Mouse (Mus musculus) heart, embryonic 14.5 days (tissue): ENCODE measurements around the gene Dgkb. TPM values are rescaled to one million over a fixed set of nuclear protein-coding genes. Genes with fewer than 3 reads are reported as not detected.

Source experiments
- ATAC-seq: fragments of 200-750 bp; cut with Nextera tagmentation; 2 replicates; pipeline ENCODE4 v1.8.0; 2017; ENCODE audit warnings: low read depth, moderate TSS enrichment; ENCODE audit not compliant: insufficient number of reproducible peaks, insufficient read depth, low FRiP score
- H3K27ac ChIP-seq, 2 experiments: fragments of 200-500 bp in 1 of 2; fragments of 300-500 bp in 1 of 2; sonication (generic) in 1 of 2; replicated peaks in 1 of 2; 2 replicates each; pipeline ENCODE4 v1.5.1; 2012 to 2014; ENCODE audit warnings: low read depth in 2 of 2, low read length in 2 of 2, control low read depth in 1 of 2, mild to moderate bottlenecking in 1 of 2, mixed read lengths in 1 of 2; ENCODE audit not compliant: control insufficient read depth in 1 of 2, insufficient read depth in 1 of 2
- H3K27me3 ChIP-seq: fragments of 300-500 bp; sonication (generic); 2 replicates; pipeline ENCODE4 v1.6.1; 2014; ENCODE audit warnings: mild to moderate bottlenecking, low read length, control low read depth; ENCODE audit not compliant: control insufficient read depth, insufficient read depth
- H3K36me3 ChIP-seq: fragments of 300-500 bp; sonication (generic); 2 replicates; pipeline ENCODE4 v1.6.1; 2014; ENCODE audit warnings: mild to moderate bottlenecking, control low read depth, low read length, mixed read lengths; ENCODE audit not compliant: control insufficient read depth, insufficient read depth
- H3K4me1 ChIP-seq, 2 experiments: fragments of 200-500 bp in 1 of 2; fragments of 300-500 bp in 1 of 2; sonication (generic) in 1 of 2; 2 replicates each; pipeline ENCODE4 v1.6.1; 2012 to 2014; ENCODE audit warnings: low read length in 2 of 2, control low read depth in 1 of 2, mixed read lengths in 1 of 2; ENCODE audit not compliant: control insufficient read depth in 2 of 2, insufficient read depth in 2 of 2
- H3K4me2 ChIP-seq: fragments of 300-500 bp; sonication (generic); 2 replicates; pipeline ENCODE4 v1.6.1; 2014; ENCODE audit warnings: mild to moderate bottlenecking, low read length
- H3K4me3 ChIP-seq, 2 experiments: fragments of 200-500 bp in 1 of 2; fragments of 300-500 bp in 1 of 2; sonication (generic) in 1 of 2; 2 replicates each; pipeline ENCODE4 v1.5.1; 2012 to 2014; ENCODE audit warnings: low read length in 2 of 2, mild to moderate bottlenecking in 2 of 2, control low read depth in 1 of 2, low read depth in 1 of 2, moderate library complexity in 1 of 2; ENCODE audit not compliant: control insufficient read depth in 1 of 2, insufficient read depth in 1 of 2
- H3K9ac ChIP-seq: fragments of 300-500 bp; sonication (generic); 2 replicates; pipeline ENCODE4 v1.6.1; 2014; ENCODE audit warnings: mild to moderate bottlenecking, low read length
- H3K9me3 ChIP-seq: fragments of 300-500 bp; sonication (generic); 2 replicates; pipeline ENCODE4 v1.6.1; 2016; ENCODE audit warnings: low read length, control low read depth; ENCODE audit not compliant: control insufficient read depth
- WGBS: fragments of 180-500 bp; shearing (Covaris S2); extraction: QIAGEN DNeasy Blood & Tissue Kit; methylation state at CpG from one replicate; pipeline ENCODE4 v1.1.7; 2014; 5-methylcytosine and 5-hydroxymethylcytosine counted together
- polyA plus RNA-seq: library from polyadenylated mRNA; unstranded; fragments of >200 nt; fragmentation: Nextera tagmentation; extraction: Ambion mirVana; gene quantifications from 2 replicates; pipeline ENCODE4 v1.2.1, GENCODE M21; 2014

Gene Dgkb
- polyA plus RNA-seq, 1 experiment from 2014 or later: 0.41 TPM

- Histone ChIP-seq H3K36me3 (no peaks in the 10 kb centered on the region), H3K9ac (no peak overlapping the region), H3K4me1 (no peaks in the 10 kb centered on the region), H3K9me3 (no peaks in the 10 kb centered on the region), H3K27ac (no peak overlapping the region), H3K4me2 (no peak overlapping the region), H3K27me3 (no peaks in the 10 kb centered on the region), H3K4me3 (no peak overlapping the region)
- no peak for ATAC-seq
- 91% methylated on average over 2 of the region's 2 CpGs for WGBS
Observed at GRCm38 (mm10) chr12:37942163-37942562, 124.6 kb downstream of the Dgkb start.

- no peak overlapping the region for H3K9ac ChIP-seq
- no peaks in the 10 kb centered on the region for H3K4me1 ChIP-seq
- ATAC-seq: no peak
- H3K9me3 ChIP-seq: peaks cover 4% of the 10 kb centered on the region; the same call in 1 of the 2 replicates
- no peak overlapping the region for H3K4me3 ChIP-seq
- H3K27ac ChIP-seq: no peak overlapping the region
- no peaks in the 10 kb centered on the region for H3K27me3 ChIP-seq
- H3K36me3 ChIP-seq: no peaks in the 10 kb centered on the region
- WGBS: 68% methylated on average over 4 of the region's 4 CpGs
- H3K4me2 ChIP-seq: no peak overlapping the region
Observed at GRCm38 (mm10) chr12:37956193-37956592, 138.7 kb downstream of the Dgkb start.

GRCm38 (mm10) chr12:37971482-37971881 lies 154.0 kb downstream of the Dgkb start:
- Histone ChIP-seq H3K4me3 (no peak overlapping the region), H3K27me3 (no peaks in the 10 kb centered on the region), H3K9ac (no peak overlapping the region), H3K27ac (no peak overlapping the region), H3K36me3 (no peaks in the 10 kb centered on the region), H3K4me1 (no peaks in the 10 kb centered on the region), H3K9me3 (no peaks in the 10 kb centered on the region), H3K4me2 (no peak overlapping the region)
- ATAC-seq: no peak
- WGBS: 53% methylated on average over 1 of the region's 1 CpGs

- no peak for ATAC-seq
- H3K36me3 ChIP-seq: no peaks in the 10 kb centered on the region
- WGBS: 45% methylated on average over 2 of the region's 2 CpGs
- H3K4me3 ChIP-seq: no peak overlapping the region
- H3K9me3 ChIP-seq: no peaks in the 10 kb centered on the region
- no peak overlapping the region for H3K4me2 ChIP-seq
- no peaks in the 10 kb centered on the region for H3K4me1 ChIP-seq
- H3K27me3 ChIP-seq: no peaks in the 10 kb centered on the region
- no peak overlapping the region for H3K9ac ChIP-seq
- no peak overlapping the region for H3K27ac ChIP-seq
Observed at GRCm38 (mm10) chr12:37978498-37979187, 161.1 kb downstream of the Dgkb start.

- Histone ChIP-seq H3K27ac (no peak overlapping the region), H3K9ac (no peak overlapping the region), H3K4me2 (no peak overlapping the region), H3K4me1 (no peaks in the 10 kb centered on the region), H3K36me3 (no peaks in the 10 kb centered on the region), H3K27me3 (no peaks in the 10 kb centered on the region), H3K4me3 (no peak overlapping the region), H3K9me3 (no peaks in the 10 kb centered on the region)
- no peak for ATAC-seq
- WGBS: 59% methylated on average over 1 of the region's 1 CpGs
Observed at GRCm38 (mm10) chr12:37985352-37985751, 167.8 kb downstream of the Dgkb start.

- Histone ChIP-seq H3K9me3 (no peaks in the 10 kb centered on the region), H3K9ac (no peak overlapping the region), H3K27me3 (no peaks in the 10 kb centered on the region), H3K4me2 (no peak overlapping the region), H3K4me1 (no peaks in the 10 kb centered on the region), H3K4me3 (no peak overlapping the region), H3K27ac (no peak overlapping the region), H3K36me3 (no peaks in the 10 kb centered on the region)
- ATAC-seq: no peak
- WGBS: 67% methylated on average over 1 of the region's 1 CpGs
Observed at GRCm38 (mm10) chr12:37988066-37988591, 170.6 kb downstream of the Dgkb start.

- 73% methylated on average over 1 of the region's 1 CpGs for WGBS
- ATAC-seq: no peak
Observed at GRCm38 (mm10) chr12:37993221-37993620, 175.7 kb downstream of the Dgkb start.

More at GRCm38 (mm10) chr12:37993221-37993620, 175.7 kb downstream of the Dgkb start:
- H3K4me2 ChIP-seq: no peak overlapping the region
- H3K9me3 ChIP-seq: no peaks in the 10 kb centered on the region
- no peak overlapping the region for H3K9ac ChIP-seq
- H3K27me3 ChIP-seq: no peaks in the 10 kb centered on the region
- no peak overlapping the region for H3K27ac ChIP-seq
- H3K36me3 ChIP-seq: no peaks in the 10 kb centered on the region
- H3K4me3 ChIP-seq: no peak overlapping the region
- H3K4me1 ChIP-seq: no peaks in the 10 kb centered on the region
